Mouse (Mus musculus): ENCODE results near the gene Ss18l2.

- TF ChIP-seq CTCF (IDR thresholded peaks at IDR 0.05; ENCODE audit: insufficient read depth, low read length) (no peak), POLR2A (IDR thresholded peaks at IDR 0.05; ENCODE audit: borderline replicate concordance, extremely low read depth, low read depth, low read length) (no peak)
Measured at GRCm38 (mm10) chr9:121757835-121758814, 48.0 kb downstream of the Ss18l2 start.
